Mouse (Mus musculus) E14TG2a.4 (cell line): ENCODE results near the gene Il6ra.

Experiments used
- CTCF ChIP-seq: conservative IDR thresholded peaks from 2 replicates; pipeline ENCODE4 v1.5.1; 2014; ENCODE audit warnings: low read length
- NANOG ChIP-seq: IDR thresholded peaks from 2 replicates; pipeline ENCODE4 v1.6.1; 2014; ENCODE audit warnings: borderline replicate concordance, low read length, mixed read lengths
- POU5F1 ChIP-seq: IDR thresholded peaks from 2 replicates; pipeline ENCODE4 v1.6.1; 2014; ENCODE audit warnings: low read length, borderline replicate concordance

- TF ChIP-seq CTCF, result no peak
- TF ChIP-seq NANOG, result no peak
- no peak for TF ChIP-seq POU5F1
These were observed 21.3 kb downstream of the Il6ra start for GRCm38 (mm10) chr3:89891696-89892095.
